Mouse (Mus musculus) erythroblast, adult 5-6 weeks (primary cell): ENCODE results near the gene Gm42417. TPM values are rescaled to one million over a fixed set of nuclear protein-coding genes. Genes with fewer than 3 reads are reported as not detected.

ENCODE experiments used
- ATAC-seq: replicated peaks from 2 replicates; pipeline ENCODE4 v1.8.0; 2016; ENCODE audit warnings: moderate number of reproducible peaks, mild to moderate bottlenecking, moderate TSS enrichment, inconsistent platforms; ENCODE audit not compliant: poor library complexity, low FRiP score, severe bottlenecking
- total RNA-seq, 2 experiments: library from RNA; stranded (forward) in 1 of 2; stranded (reverse) in 1 of 2; fragments of 150-400 nt in 1 of 2; fragments of 200-764, 138-1000 nt in 1 of 2; gene quantifications; 2 replicates each; pipeline versions ENCODE4 v1.2.3 to v1.2.4; 2015 to 2017; ENCODE audit warnings: low replicate concordance in 2 of 2

The Gm42417 gene
- total RNA-seq, 2 experiments from 2014 or later, result not detected

DNA sequence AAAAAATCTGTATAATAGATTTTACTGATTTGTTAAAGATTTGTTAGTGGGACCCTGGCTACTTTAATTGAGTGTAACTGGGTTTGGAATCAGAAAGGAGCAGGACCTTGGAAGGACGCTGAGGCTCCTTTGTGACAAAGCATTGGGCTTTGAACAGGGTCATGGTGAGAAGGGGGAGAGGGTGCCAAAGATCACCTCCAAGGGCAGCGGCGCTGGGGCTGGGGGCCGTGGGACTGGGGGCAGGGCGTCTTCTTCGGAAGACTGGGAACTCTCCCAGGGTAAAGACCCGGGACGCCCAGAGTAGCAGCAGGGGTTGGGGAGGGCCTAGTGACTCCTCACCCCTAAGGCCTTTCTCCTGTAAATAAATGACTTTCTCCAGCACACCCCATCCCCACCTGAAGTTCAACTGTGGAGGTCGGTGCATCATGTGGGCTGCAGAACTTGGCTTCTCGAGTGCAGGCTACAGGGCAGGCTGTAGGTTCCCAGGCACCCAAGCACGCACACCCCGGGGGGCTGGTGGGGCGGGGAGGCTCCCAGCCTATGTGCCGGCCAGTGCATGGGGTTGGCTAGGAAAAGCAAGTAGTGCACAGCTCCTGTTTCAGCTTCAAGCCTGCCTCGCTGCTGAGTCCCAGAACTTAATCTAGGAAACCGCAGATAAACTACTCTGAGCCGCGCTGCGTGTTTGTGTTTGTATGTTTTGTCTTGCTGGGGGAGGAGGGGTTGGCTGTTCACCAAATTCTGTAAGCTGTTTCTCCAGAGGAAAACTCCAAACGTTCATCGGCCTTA is 28.8 kb upstream of the Gm42417 start:
- no peak for ATAC-seq

DNA sequence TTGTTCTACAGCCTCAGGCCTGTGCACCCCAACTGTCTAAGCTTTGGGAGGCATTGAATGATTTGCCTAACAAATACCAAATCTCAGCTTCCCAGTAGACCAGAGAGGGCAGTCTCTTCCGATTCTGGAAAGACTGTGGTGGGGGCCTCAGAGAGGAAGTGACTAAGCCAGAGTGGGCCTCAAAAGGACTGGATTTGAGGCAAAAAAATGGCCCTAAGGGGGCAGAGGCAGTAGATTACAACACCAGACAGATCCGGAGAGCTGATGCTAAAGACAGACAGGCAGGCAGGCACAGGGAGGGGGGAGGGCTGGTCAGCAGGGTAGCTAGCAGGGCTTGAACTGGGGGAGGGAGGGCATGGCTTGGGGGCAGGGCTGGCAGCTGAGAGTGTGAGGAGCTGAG is 27.2 kb upstream of the Gm42417 start:
- no peak for ATAC-seq

DNA sequence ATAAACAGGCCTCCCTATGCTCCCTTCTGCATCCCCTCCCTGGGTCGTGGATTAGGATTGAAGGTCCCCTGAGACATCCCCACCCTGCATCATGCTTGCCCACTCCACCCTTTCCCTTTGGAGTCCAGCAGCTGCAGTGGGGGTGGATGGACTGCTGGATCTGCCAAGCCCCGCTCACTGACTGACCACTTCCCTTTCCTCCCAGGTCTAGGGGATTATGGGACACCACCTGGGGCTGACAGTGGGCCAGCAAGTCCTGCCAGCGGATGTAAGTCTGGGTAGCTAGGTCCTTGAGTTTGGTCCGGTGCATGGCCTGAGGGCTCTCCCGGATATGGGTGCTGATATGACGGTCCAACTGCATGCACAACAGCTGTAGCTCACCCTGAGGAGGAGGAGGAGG is 24.9 kb upstream of the Gm42417 start:
- no peak for ATAC-seq

DNA sequence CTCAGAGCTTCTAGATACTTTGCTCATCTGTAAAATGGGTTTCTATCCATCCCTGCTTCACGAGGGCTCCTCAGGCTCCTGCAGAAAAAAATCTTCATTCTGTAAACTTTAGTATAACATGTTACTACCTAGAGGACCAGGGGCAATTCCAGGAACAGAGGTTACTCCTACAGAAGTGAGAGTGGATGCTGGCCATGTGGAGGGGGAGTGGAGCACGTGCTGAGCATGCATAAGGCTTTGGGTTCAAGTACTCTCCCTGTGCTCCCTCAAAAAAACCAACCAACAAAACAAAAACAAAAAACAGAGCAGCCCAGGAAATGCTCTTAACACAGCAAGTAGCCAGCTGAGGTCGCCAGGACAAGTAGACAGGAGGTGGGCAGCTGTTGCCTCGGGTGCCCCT is 24.4 kb upstream of the Gm42417 start:
- ATAC-seq, result no peak

DNA sequence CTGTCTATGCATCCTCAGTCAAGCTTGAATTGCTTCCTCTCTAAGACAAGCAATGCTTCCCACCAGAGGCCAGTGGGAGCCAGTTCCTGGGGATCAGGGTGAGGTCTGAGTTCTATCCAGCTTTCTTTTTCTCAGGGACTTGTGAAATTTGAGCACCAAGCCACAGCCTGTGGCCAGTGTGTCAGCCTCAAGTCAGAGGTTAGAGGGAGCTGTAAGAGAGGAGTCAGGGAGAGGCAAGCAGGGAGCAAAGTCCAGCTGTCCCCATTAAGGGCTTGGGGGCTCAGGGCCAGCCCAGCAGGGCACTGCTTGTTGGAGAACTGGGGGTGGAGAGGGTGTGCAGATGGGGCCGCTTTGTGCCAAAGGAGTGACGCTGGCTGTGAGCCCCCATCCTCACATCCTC is 24.0 kb upstream of the Gm42417 start:
- ATAC-seq, result no peak

DNA sequence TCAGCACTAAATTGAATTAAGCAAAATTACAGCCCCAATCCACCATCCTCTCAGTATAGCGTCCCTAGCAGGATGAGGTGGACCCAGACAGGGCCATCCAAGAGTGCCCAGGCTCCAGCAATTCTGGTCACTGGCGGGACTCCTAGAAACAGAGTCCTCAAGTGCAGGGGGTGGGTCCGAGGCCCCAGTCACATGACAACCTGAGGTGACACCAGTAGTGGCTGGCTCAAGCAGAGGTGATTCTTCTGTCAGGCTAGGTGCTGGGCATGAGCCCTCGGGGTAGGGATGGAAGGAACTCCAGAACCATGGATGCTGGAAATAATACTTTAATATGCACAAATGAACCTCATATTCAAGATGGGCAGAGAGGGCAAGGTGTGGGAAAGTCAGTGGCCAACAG is 23.2 kb upstream of the Gm42417 start:
- ATAC-seq, result no peak

DNA sequence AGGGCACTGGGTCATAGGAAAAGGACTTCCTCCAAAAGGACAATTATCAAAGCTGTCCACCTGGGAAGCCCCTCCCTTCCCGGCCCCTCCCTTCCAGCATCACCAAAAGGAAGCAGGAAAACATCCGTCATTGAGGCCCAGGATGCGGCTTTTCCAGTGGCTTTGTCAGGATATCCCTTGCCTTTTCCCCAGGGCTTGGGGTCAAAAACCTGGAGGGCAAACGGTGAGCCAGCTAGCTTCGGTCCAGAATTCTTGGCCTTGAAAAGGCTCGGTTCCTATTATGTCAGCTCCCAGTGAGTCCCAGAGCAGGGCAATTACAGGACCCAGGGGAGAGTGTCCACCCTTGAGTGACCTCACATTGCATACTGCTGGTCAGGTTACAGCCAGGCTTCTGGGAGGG is 21.7 kb upstream of the Gm42417 start:
- ATAC-seq, result no peak

DNA sequence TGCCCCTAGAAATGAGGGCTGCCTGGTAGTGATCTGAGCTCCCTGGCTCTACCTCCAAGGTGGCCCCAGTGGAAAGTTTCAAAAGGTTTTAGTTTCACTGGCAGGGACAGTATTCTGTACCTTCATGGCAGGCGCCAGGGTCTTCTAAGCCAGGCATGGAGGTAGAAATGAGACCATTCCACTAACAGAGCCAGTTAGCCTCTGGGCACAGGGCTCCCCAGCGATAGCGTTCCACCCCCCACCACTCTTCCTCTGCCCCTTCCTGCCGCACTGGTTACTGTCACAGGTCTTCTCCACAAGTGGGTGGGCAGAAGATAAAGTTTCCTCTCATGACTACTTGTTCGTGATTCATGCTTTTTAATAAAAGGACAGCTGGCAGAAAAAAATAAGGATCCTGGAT is 20.7 kb upstream of the Gm42417 start:
- ATAC-seq, result no peak

DNA sequence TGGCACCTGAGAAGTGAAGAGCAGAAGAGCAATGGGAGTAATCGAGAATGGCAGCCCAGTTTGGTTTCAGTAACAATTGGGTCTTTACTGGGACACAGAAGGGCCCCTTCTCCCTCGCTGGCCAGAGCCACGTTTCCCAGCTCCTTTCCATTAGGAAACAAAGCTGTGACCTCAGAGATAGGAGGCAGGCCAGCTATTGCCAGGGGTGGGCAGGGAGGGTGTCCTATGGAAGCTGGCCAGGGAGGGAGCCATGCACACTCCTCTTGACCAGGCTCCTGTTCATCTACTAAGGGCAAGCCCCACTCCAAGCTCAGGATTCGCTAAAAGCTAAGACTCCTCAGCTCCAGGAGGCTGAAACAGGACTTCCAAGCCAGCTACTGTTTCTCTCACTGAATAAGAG is 20.0 kb upstream of the Gm42417 start:
- no peak for ATAC-seq

- ATAC-seq, result no peak
These were observed 19.1 kb upstream of the Gm42417 start, which contains the start of gene Sema4c for GRCm38 (mm10) chr1:36558031-36558993. TSS of gene Sema4c (minus strand) at chr1:36558349.

GRCm38 (mm10) chr1:36557457-36558011 is 18.3 kb upstream of the Gm42417 start:
- ATAC-seq, result no peak

DNA sequence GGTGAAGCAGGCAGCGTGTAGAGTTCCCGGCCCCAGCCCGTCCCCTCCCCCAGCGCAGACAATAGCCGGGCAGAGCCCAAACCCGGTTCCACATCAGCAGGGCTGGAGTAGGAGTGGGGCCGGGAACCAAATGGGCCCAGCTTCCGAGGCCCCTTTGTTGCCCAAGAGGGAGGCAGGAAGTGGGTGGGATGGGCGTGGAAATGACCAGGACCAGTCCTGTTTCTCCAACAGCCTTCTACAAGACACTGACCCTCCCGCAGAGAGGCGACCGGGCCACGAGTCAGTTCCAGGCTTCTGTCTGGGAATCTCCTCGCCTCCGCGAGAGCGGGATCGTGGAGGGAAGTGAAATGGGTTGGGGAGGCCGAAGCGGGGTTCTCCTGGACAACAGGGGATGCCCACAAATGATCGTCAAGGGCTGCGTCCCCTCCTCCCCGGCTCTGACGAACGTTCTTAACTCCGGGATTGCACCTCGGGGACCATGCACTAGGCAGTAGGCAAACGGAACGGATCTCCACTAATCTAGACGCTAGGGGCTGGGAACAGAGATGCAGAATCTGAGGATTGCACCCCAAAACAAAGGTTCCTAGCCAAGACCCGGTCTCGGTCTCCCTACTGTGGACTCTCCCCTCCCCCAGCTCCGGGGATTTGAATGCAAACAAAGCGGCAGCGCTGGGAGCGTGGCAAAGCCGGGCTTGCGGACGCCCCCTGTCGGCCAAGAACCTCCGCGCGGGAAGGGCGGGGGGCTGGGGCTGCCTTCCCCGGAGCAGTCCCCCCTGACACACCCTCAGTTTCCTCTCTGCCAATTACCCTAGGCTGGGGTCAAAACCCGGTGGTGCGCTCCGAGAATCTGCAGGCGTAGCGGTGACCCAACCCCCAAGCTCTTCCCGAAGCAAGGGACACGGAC is 17.6 kb upstream of the Gm42417 start:
- ATAC-seq, result no peak

DNA sequence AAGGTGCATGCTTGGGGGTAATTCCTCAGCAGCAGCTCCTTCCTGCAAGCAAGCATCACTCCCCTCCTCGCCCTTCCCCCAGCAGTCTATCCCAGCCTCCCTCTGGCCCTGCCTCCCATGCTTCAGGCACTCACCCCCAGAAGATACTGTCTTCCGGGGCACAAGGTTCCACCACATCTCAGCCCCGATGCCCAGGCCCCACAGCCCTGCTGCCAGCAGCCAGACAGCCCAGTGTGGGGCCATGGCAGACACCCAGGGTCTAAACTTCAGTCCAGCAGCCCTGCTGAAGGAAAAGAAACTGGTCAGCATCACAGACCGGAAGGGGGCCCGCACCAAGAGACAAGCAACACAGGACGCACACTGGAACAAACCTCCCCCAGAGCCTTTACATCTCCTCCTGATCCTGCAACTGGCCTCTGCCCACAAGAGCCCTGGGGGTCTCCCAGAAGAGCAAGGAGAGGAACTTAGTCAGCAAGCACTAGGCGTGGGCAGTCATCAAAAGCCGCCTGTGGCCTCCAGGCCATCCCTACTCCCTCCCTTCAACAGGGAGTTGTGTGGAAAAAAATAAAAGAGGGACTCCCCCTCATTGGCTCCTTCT is 16.7 kb upstream of the Gm42417 start:
- no peak for ATAC-seq

DNA sequence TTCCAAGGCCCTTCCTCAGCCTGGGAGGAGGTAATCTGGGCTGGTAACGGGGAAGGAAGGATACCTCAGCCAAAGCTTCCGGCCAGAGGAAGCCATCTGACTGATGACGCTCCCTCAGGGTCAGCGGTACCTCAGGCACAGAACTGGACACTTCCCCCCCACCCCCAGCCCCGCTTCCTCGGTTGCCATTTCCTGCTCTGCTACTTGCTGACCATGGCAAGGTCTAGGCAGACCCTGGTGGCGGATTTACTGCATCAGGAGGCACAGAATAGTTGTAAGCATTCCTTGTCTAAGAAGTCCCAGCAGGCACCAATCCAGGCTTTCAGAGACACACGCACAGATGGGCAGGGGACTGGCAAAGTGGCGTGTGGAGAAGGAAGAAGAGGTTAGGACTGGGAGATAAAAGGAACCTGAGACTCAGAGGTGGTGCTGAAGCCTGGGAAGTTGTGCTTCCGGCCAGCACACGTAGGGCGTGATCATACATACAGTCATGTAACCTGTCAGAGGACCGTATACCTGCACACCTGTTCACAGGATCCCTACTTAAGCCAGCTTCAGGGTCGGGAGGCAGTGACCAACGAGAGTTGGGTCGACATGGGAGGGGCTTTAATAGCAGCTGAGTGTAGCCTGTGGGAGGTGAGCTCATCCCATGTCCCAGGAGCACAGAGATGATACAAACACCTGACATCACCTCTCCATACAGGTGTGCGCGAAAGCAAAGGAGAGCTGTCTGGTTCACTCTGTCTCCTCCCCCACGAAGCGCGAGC is 15.6 kb upstream of the Gm42417 start:
- ATAC-seq, result no peak

DNA sequence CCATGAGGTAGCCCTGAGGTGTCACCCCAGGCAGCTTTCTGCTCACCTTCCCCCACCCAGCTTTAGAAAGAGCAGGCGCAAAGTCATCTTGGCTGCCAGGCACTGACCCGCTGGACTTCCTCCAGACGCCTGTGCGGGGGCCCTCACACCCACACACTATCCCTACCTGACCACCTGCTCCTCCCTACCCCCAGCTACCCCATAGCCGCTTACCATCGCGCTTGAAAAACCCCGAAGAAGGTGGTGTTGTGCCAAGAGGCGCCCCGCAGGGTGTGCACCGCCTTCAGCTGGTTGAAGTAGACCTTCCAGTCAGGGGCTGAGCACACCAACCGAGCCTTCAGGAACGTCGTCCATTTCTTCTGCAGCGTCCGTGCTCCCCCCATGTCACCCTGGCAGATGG is 13.3 kb upstream of the Gm42417 start:
- ATAC-seq, result no peak

- ATAC-seq, result no peak
These were observed 12.7 kb upstream of the Gm42417 start for GRCm38 (mm10) chr1:36551904-36552303.

- no peak for ATAC-seq
These were observed 11.0 kb upstream of the Gm42417 start for GRCm38 (mm10) chr1:36550075-36550863.

DNA sequence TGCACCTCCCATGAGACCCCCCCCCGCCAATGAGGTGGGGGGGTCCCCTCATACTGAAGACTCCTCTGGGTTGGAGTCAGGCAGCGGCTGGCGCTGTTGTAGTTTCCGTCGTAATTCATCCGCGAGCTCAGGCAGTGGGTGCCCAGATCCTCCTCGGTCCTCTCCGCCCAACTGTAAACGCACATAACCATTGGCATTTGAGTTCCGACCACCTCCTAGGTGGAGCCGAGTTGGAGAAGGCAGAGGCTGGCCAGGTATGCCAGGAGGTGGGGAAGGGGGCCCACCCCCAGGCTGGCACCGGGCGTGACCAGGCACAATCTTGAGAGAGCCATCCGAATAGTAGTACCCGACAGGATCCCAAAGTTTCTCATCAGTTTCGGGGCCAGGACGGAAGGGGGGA is 10.3 kb upstream of the Gm42417 start:
- ATAC-seq, result no peak
